Mouse (Mus musculus): ENCODE measurements around the gene Evl. TPM values are rescaled to one million over a fixed set of nuclear protein-coding genes. Genes with fewer than 3 reads are reported as not detected.

Gene Evl
- polyA plus RNA-seq, 1 experiment from 2014 or later: 43.1 TPM

DNA sequence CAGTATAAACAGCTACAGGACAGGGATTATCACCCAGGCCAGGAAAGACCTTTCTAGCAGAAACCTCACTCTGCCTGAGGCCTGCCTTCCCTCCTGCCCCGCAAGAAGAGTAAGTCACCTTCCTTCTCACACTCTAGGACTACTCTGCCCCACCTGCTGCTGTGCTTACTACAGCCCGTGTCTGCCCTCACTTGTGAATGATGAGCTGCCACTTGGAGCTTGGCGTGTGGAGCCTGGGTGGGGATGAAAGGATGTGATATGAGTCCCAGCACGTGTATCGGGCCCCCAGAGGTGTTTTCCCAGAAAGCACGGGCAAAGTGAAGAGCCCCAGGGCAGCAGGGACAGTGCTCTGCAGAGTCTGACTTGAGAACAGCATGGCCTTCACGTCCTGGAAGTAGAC lies 63.0 kb downstream of the Evl start:
- Histone ChIP-seq H3K36me3 (no peaks in the 10 kb centered on the region), H3K4me3 (no peak overlapping the region), H3K27me3 (replicated peaks) (no peaks in the 10 kb centered on the region), H3K9me3 (replicated peaks) (no peaks in the 10 kb centered on the region), H3K4me1 (replicated peaks) (peaks cover 25% of the 10 kb centered on the region), H3K27ac (ENCODE audit: poor library complexity, severe bottlenecking) (no peak overlapping the region), H3K9ac (no peak overlapping the region), H3K4me2 (no peak overlapping the region)
- WGBS: 45% methylated on average over 7 of the region's 7 CpGs
- ATAC-seq (ENCODE audit: insufficient number of reproducible peaks, low FRiP score): no peak

DNA sequence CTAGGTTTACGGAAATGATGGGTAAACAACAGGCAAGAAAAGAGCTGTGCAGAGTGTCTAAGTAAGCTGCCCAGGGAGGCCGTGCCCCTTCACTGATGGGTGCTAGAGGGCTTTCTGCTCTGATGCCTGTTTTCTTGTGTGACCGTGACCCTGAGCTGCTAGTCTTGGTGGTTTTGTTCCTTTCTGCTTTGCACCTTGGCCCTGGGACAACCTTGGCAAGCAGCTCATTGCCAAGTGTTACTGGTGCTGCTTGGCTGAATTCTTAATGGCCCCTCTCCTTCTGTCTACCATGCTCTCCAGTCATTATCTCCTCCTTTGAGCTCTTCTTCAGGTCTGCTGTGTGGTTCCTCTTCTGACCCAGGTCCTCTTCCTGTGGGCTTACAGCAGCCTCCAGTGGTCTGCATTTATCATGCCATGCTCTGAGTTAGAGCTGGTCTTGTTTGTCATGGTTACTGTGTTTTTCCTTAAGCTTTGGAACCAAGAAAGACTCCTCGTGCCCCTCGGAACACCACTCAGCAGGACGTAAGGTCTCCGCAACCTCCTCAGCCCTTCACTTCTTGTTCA lies 65.4 kb downstream of the Evl start:
- H3K27me3 ChIP-seq (replicated peaks): no peaks in the 10 kb centered on the region
- WGBS: 92% methylated on average over 7 of the region's 7 CpGs

DNA sequence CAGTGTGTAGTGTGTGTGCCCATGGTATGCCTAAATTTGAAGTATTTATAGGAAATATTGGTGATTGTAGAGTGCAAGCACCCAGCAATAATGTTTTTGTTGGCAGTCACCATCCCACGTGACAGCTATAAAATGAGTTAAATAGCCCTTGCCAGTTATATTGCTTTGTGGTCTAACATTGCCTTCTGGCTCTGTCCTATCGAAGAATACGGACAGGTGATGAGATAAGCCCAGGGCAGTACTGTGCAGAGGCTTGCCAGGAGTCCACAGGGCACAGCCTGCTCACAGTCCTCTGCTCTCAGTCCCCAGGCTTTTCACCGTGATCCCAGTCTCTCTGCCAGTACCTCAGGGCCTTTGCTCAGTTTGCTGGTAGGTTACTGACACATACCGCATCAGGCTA lies 67.9 kb downstream of the Evl start:
- Histone ChIP-seq H3K27me3 (replicated peaks) (no peaks in the 10 kb centered on the region), H3K27ac (ENCODE audit: poor library complexity, severe bottlenecking) (no peak overlapping the region), H3K9me3 (replicated peaks) (no peaks in the 10 kb centered on the region), H3K9ac (no peak overlapping the region), H3K36me3 (no peaks in the 10 kb centered on the region), H3K4me3 (no peak overlapping the region), H3K4me1 (replicated peaks) (peaks cover 48% of the 10 kb centered on the region), H3K4me2 (no peak overlapping the region)
- no peak for ATAC-seq (ENCODE audit: insufficient number of reproducible peaks, low FRiP score)
- 81% methylated on average over 5 of the region's 5 CpGs for WGBS

More for the DNA sequence above, 65.4 kb downstream of the Evl start:
- Histone ChIP-seq H3K9me3 (replicated peaks) (no peaks in the 10 kb centered on the region), H3K36me3 (no peaks in the 10 kb centered on the region), H3K4me3 (no peak overlapping the region), H3K4me2 (no peak overlapping the region), H3K4me1 (replicated peaks) (peaks cover 43% of the 10 kb centered on the region), H3K27ac (ENCODE audit: poor library complexity, severe bottlenecking) (no peak overlapping the region), H3K9ac (no peak overlapping the region)
- ATAC-seq (ENCODE audit: insufficient number of reproducible peaks, low FRiP score): no peak

DNA sequence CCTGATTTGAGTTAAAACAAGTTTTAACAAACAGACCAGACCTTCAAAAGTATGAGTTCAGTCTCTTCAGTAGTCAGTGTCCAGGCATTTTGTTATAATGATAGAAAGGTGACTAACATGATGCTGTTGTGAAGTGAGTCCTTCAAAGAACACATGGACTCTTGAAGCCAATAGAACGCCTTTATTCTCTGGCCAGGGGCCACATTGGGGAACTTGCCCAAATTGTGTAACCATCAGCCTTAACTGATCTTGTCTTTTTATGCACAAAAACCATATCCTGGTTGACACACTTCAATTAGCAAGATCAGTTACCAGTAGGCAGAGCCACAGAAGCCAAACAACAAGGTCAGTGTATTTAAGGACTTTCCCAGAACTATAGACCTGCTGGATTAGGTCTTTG lies 75.0 kb downstream of the Evl start:
- H3K27me3 ChIP-seq (replicated peaks): no peaks in the 10 kb centered on the region
- no peak for ATAC-seq (ENCODE audit: insufficient number of reproducible peaks, low FRiP score)
- no peaks in the 10 kb centered on the region for H3K9me3 ChIP-seq (replicated peaks)
- no peak overlapping the region for H3K4me2 ChIP-seq
- H3K9ac ChIP-seq: no peak overlapping the region
- H3K4me1 ChIP-seq (replicated peaks): peaks cover 46% of the 10 kb centered on the region
- H3K36me3 ChIP-seq: 0 out of 2 replicates have a peak, but pooled peaks cover 3% of the 10 kb centered on the region
- no peak overlapping the region for H3K27ac ChIP-seq (ENCODE audit: poor library complexity, severe bottlenecking)
- H3K4me3 ChIP-seq: no peak overlapping the region
- 95% methylated on average over 1 of the region's 1 CpGs for WGBS

DNA sequence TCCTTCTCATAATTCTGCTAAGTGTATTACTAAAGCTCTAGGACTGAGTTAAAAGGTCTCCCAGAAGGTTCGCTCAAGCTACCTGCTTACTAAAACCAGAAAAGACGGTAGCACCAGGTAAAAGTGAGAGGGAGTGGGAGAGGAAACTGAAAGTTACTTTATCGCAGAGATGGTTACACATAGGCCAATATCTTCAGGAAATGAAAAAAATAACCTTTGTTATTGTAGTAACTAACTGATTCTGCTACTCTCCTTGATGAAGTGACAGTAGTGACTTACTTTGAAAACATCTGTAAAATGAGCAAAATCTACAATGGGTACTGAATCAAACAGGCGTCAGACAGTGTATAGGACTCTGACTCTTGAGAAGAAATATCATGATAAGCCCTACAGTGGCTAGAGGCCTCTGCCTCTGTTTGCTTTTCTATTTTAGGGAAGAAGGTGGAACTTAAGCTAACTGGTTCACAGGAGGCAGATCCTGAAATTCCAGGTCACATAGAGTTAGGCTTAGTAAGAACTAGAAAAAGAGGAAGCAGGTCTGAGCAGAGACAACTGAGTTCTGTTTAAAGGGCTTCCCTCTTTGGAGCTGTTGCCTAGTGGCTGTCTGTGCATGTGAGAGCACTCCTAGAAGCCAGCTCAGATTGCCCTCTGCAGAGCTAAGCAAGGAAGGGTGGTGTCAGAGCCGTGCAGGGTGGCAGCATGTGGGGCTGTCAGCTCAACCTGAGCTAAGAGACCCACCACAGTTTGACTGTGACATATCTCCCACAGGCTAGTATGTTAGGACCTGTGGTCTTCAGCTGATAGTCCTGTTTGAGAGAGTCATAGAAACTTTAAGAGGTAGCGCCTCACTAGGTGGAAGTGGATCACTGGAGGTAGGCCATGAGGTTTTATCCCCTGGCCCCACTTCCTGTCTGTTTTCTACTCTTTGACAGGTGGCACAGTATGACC lies 76.5 kb downstream of the Evl start:
- H3K4me2 ChIP-seq: no peak overlapping the region
- no peaks in the 10 kb centered on the region for H3K9me3 ChIP-seq (replicated peaks)
- H3K36me3 ChIP-seq: 0 out of 2 replicates have a peak, but pooled peaks cover 3% of the 10 kb centered on the region
- 0 out of 2 replicates have a peak overlapping the region, but pooled peaks have one; percentile 2 for H3K9ac ChIP-seq
- H3K27ac ChIP-seq (ENCODE audit: poor library complexity, severe bottlenecking): peak overlapping the region; percentile 29; the same call in 1 of the 2 replicates
- peak; percentile 33; the same call in 1 of the 2 replicates for ATAC-seq (ENCODE audit: insufficient number of reproducible peaks, low FRiP score)
- peaks cover 41% of the 10 kb centered on the region for H3K4me1 ChIP-seq (replicated peaks)
- no peak overlapping the region for H3K4me3 ChIP-seq
- 69% methylated on average over 6 of the region's 6 CpGs for WGBS
- H3K27me3 ChIP-seq (replicated peaks): no peaks in the 10 kb centered on the region

DNA sequence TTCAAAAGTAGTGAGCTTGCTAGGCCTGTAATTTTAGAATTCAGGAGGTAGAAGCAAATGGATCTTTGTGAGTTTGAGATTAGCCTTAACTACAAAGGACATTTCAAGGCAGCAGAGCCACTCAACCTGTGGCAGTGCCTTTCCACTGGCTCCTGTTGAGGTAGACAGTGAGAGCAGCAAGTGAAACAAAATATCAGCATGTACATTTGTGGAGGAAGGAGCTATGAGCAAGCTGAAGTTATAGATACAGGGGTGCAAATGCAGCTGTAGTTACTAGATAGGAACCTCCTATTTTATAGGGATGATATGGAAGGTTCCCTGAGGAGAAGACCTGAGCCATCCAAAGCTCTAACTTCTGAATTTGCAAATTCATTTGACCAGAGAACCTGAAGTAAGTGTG lies 78.0 kb downstream of the Evl start:
- Histone ChIP-seq H3K9me3 (replicated peaks) (no peaks in the 10 kb centered on the region), H3K36me3 (0 out of 2 replicates have a peak, but pooled peaks cover 3% of the 10 kb centered on the region), H3K4me1 (replicated peaks) (peaks cover 49% of the 10 kb centered on the region), H3K4me3 (no peak overlapping the region), H3K27ac (ENCODE audit: poor library complexity, severe bottlenecking) (no peak overlapping the region), H3K9ac (no peak overlapping the region), H3K27me3 (replicated peaks) (no peaks in the 10 kb centered on the region), H3K4me2 (no peak overlapping the region)
- ATAC-seq (ENCODE audit: insufficient number of reproducible peaks, low FRiP score): no peak

DNA sequence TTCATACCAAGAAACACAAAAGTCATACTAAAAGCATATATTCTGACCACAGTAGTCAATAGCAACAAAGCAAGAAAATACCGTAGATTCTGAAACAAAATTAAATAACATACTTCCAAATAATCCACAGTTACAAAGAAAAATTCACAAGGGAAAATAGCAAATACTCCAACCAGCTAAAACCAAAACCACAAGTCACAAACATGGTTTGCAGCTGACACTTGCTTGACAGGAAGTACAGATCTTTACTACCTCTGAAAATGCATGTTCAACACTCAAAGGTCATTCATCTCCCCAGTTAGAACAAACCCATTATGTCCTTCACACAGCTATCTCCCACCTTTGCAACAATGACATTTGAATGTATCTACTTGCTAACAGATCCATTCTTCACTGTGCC lies 79.5 kb downstream of the Evl start:
- Histone ChIP-seq H3K4me2 (no peak overlapping the region), H3K27me3 (replicated peaks) (no peaks in the 10 kb centered on the region), H3K9me3 (replicated peaks) (no peaks in the 10 kb centered on the region), H3K36me3 (0 out of 2 replicates have a peak, but pooled peaks cover 3% of the 10 kb centered on the region), H3K4me1 (replicated peaks) (peaks cover 57% of the 10 kb centered on the region), H3K27ac (ENCODE audit: poor library complexity, severe bottlenecking) (no peak overlapping the region), H3K4me3 (no peak overlapping the region), H3K9ac (no peak overlapping the region)
- no peak for ATAC-seq (ENCODE audit: insufficient number of reproducible peaks, low FRiP score)
- 100% methylated on average over 1 of the region's 1 CpGs for WGBS

DNA sequence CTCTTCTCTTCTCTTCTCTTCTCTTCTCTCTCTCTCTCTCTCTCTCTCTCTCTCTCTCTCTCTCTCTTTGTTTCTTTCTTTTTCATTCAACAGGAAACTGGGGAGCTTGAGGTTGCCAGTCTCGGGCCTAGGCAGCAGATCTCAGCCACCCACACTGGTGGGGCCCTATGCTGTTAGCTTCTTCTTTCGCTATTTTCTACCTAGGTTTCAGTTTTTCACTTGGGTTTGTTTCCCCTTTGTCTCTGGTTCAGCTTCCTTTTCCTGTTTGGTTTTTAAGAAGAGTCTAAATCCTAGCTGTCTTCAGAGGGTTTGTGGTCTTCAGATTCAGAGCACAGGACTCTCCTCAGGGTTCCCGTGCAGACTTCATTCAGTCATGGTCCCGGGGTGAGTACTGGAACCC lies 81.0 kb downstream of the Evl start:
- peaks cover 62% of the 10 kb centered on the region for H3K4me1 ChIP-seq (replicated peaks)
- H3K4me2 ChIP-seq: no peak overlapping the region
- H3K9ac ChIP-seq: no peak overlapping the region
- no peak overlapping the region for H3K4me3 ChIP-seq
- WGBS: 73% methylated on average over 4 of the region's 4 CpGs
- H3K9me3 ChIP-seq (replicated peaks): no peaks in the 10 kb centered on the region
- H3K27me3 ChIP-seq (replicated peaks): no peaks in the 10 kb centered on the region
- H3K36me3 ChIP-seq: 0 out of 2 replicates have a peak, but pooled peaks cover 3% of the 10 kb centered on the region
- no peak overlapping the region for H3K27ac ChIP-seq (ENCODE audit: poor library complexity, severe bottlenecking)
- no peak for ATAC-seq (ENCODE audit: insufficient number of reproducible peaks, low FRiP score)

DNA sequence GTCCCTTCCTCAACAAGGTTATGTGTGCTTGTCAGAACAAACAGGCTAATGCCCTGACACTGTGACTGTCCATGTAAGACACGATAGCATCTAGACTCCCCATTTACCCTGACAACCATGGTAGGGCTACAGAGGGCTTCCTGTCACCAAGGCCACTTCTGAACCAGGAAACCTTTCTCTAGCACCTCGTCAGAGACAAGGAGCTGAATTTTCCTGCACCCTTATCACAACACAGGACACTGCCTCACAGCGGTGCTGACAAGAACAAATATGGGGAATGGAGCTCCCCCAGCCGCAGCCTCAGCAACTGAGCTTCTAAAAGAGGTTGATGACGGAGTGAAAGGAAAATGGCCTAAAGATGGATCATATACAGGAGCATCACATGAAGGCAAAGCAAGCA lies 82.9 kb downstream of the Evl start:
- peaks cover 57% of the 10 kb centered on the region for H3K4me1 ChIP-seq (replicated peaks)
- 0 out of 2 replicates have a peak overlapping the region, but pooled peaks have one; percentile 4 for H3K4me2 ChIP-seq
- 0 out of 2 replicates have a peak, but pooled peaks cover 3% of the 10 kb centered on the region for H3K36me3 ChIP-seq
- no peaks in the 10 kb centered on the region for H3K27me3 ChIP-seq (replicated peaks)
- H3K9me3 ChIP-seq (replicated peaks): no peaks in the 10 kb centered on the region
- H3K4me3 ChIP-seq: no peak overlapping the region
- 0 out of 2 replicates have a peak overlapping the region, but pooled peaks have one; percentile 9 for H3K9ac ChIP-seq
- WGBS: 18% methylated on average over 5 of the region's 5 CpGs
- peak overlapping the region; percentile 82 for H3K27ac ChIP-seq (ENCODE audit: poor library complexity, severe bottlenecking)
- ATAC-seq (ENCODE audit: insufficient number of reproducible peaks, low FRiP score): peak; percentile 50

DNA sequence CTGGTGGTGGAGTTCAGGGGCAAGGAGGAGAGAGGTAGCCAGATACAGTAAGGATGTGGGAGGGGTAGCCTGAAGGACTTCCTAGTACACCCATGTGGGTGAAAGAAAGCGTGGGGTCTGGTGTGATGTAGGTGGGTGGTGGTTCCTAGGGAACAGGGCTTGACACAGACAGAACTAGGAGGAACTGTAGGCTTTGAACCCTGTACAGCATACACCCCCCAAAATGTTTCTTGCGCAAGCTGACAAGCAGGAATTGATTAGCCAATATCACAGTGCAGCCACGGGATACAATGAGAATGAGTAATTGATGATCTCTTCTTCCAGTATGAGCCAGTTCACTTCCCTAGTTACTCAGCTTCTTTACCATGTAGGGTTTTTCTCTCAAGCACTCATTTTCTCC lies 84.6 kb downstream of the Evl start:
- no peak for ATAC-seq (ENCODE audit: insufficient number of reproducible peaks, low FRiP score)
- peaks cover 57% of the 10 kb centered on the region for H3K4me1 ChIP-seq (replicated peaks)
- no peak overlapping the region for H3K4me2 ChIP-seq
- H3K9ac ChIP-seq: no peak overlapping the region
- no peaks in the 10 kb centered on the region for H3K36me3 ChIP-seq
- H3K27ac ChIP-seq (ENCODE audit: poor library complexity, severe bottlenecking): no peak overlapping the region
- no peak overlapping the region for H3K4me3 ChIP-seq
- no peaks in the 10 kb centered on the region for H3K27me3 ChIP-seq (replicated peaks)
- H3K9me3 ChIP-seq (replicated peaks): no peaks in the 10 kb centered on the region
- 89% methylated on average over 3 of the region's 3 CpGs for WGBS

DNA sequence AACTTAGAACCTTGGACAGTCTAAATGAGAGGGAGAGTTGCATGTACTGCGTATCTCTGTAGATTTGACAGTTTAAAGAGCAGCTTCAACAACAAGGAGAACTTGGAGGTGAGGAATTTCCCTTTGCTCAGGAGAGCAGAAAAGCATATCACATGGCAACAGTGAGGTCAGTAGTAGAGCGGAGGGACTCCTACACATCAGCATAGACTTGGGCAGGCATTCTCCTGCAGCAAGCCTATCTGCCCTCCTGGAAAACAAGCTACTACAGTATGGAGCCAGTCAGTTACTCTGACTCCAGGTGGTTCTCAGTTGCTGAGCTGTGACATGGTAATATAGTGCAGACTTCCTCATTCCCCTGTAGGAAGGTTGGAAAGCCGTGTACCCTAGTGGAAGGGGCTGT lies 87.5 kb downstream of the Evl start:
- Histone ChIP-seq H3K27ac (ENCODE audit: poor library complexity, severe bottlenecking) (no peak overlapping the region), H3K4me2 (no peak overlapping the region), H3K9ac (no peak overlapping the region), H3K4me3 (no peak overlapping the region), H3K4me1 (replicated peaks) (peaks cover 53% of the 10 kb centered on the region), H3K9me3 (replicated peaks) (no peaks in the 10 kb centered on the region), H3K36me3 (no peaks in the 10 kb centered on the region), H3K27me3 (replicated peaks) (no peaks in the 10 kb centered on the region)
- 62% methylated on average over 3 of the region's 3 CpGs for WGBS
- no peak for ATAC-seq (ENCODE audit: insufficient number of reproducible peaks, low FRiP score)

All from heart, embryonic 12.5 days (tissue).